Mouse (Mus musculus) lung, adult 2 months (tissue): ENCODE measurements around the gene Ptpn13.

ENCODE experiments used
- CTCF ChIP-seq: fragments of 200-500 bp; IDR thresholded peaks from 2 replicates; pipeline ENCODE4 v1.5.1; 2011; ENCODE audit warnings: mild to moderate bottlenecking, low read length, control low read depth; ENCODE audit not compliant: insufficient read depth
- POLR2A ChIP-seq: fragments of 200-500 bp; IDR thresholded peaks from 2 replicates; pipeline ENCODE4 v1.6.1; 2011; ENCODE audit warnings: low read depth, mild to moderate bottlenecking, control low read depth, low read length, borderline replicate concordance; ENCODE audit errors: extremely low read depth

DNA sequence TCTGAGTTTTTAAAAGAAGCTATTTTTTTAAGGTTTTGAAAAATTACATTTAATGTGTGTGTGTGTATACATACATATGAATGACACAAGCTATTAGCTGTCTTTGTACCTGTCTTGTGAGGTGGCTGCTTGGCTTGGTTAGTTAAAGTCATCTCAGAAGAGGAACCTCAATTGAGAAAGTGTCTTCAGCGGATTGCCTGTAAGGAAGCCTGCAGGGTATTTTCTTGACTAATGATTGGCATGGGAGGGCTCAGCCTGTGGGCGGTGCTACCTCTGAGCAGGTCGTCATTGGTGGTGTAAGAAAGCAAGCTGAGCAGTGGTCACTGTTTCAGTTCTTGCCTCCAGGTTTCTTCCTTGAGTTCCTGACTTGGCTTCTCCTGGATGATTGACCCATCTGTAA, 12.7 kb downstream of the Ptpn13 start:
- TF ChIP-seq POLR2A (no peak), CTCF (no peak)
